Mouse (Mus musculus): ENCODE results near the gene Maneal. TPM values are rescaled to one million over a fixed set of nuclear protein-coding genes. Genes with fewer than 3 reads are reported as not detected.
A peak's percentile ranks its signal among the peaks of the same experiment; 100 is the strongest.

Maneal gene
- 10 to 100 TPM; 43.5 to 48.3 TPM for total RNA-seq (2021)
- long read RNA-seq, transcript Maneal-201 (4 exons, 2,727 nt) = major isoform, 45 of 47 reads
- long read RNA-seq, partial matches to known transcripts = 0 of 47 reads
- long read RNA-seq, other reads (novel, unspliced or antisense) = 2 of 47 reads

- DNase-seq (ENCODE audit: low spot score in 2 of 2) = peak; percentile 38 to 47
Observed at GRCm38 (mm10) chr4:124861283-124862188, at the start of gene Maneal. Maneal (minus strand) TSS chr4:124862171.

- peak; percentile 33 to 46 for DNase-seq (ENCODE audit: low spot score in 2 of 2)
Observed at GRCm38 (mm10) chr4:124905971-124906822, 44.2 kb upstream of the Maneal start.

GRCm38 (mm10) chr4:124905417-124905816 lies 43.4 kb upstream of the Maneal start:
- DNase-seq (ENCODE audit: low spot score in 2 of 2) = no peak

GRCm38 (mm10) chr4:124899906-124900305 lies 37.9 kb upstream of the Maneal start:
- no peak for DNase-seq (ENCODE audit: low spot score in 2 of 2)

- DNase-seq (ENCODE audit: low spot score in 2 of 2) = no peak
Observed at GRCm38 (mm10) chr4:124898428-124898827, 36.5 kb upstream of the Maneal start.

- peak in 1 of 2 experiments; percentile 49 for DNase-seq (ENCODE audit: low spot score in 2 of 2)
Observed at GRCm38 (mm10) chr4:124894508-124895428, 32.8 kb upstream of the Maneal start.

- no peak for DNase-seq (ENCODE audit: low spot score in 2 of 2)
Observed at GRCm38 (mm10) chr4:124893769-124894168, 31.8 kb upstream of the Maneal start.

GRCm38 (mm10) chr4:124890831-124891230 lies 28.9 kb upstream of the Maneal start:
- DNase-seq (ENCODE audit: low spot score in 2 of 2) = no peak

GRCm38 (mm10) chr4:124889935-124890334 lies 28.0 kb upstream of the Maneal start:
- no peak for DNase-seq (ENCODE audit: low spot score in 2 of 2)

GRCm38 (mm10) chr4:124888702-124889101 lies 26.7 kb upstream of the Maneal start:
- no peak for DNase-seq (ENCODE audit: low spot score in 2 of 2)

- DNase-seq (ENCODE audit: low spot score in 2 of 2) = peak in 1 of 2 experiments; percentile 55
Observed at GRCm38 (mm10) chr4:124882151-124882729, 20.3 kb upstream of the Maneal start.

- DNase-seq (ENCODE audit: low spot score in 2 of 2) = peak; percentile 80 to 85
Observed at GRCm38 (mm10) chr4:124881341-124881908, 19.5 kb upstream of the Maneal start.

- DNase-seq (ENCODE audit: low spot score in 2 of 2) = no peak
Observed at GRCm38 (mm10) chr4:124880599-124880998, 18.6 kb upstream of the Maneal start, which contains the start of gene Epha10. Epha10 (plus strand) TSS chr4:124880899.

- no peak for DNase-seq (ENCODE audit: low spot score in 2 of 2)
Observed at GRCm38 (mm10) chr4:124872719-124873118, 10.7 kb upstream of the Maneal start.

GRCm38 (mm10) chr4:124860446-124860845 lies 1.5 kb downstream of the Maneal start:
- DNase-seq (ENCODE audit: low spot score in 2 of 2) = peak; percentile 56 to 66

- peak in 1 of 2 experiments; percentile 14 for DNase-seq (ENCODE audit: low spot score in 2 of 2)
Observed at GRCm38 (mm10) chr4:124858370-124858769, 3.6 kb downstream of the Maneal start.

GRCm38 (mm10) chr4:124856294-124856693 lies 5.7 kb downstream of the Maneal start:
- DNase-seq (ENCODE audit: low spot score in 2 of 2) = no peak

- DNase-seq (ENCODE audit: low spot score in 2 of 2) = peak; percentile 67 to 73
Observed at GRCm38 (mm10) chr4:124850933-124851658, 10.9 kb downstream of the Maneal start, which contains the start of gene 1110065P20Rik. 1110065P20Rik (minus strand) TSS chr4:124851196.

All from layer of hippocampus, postnatal 10 days (tissue).